Mouse (Mus musculus): ENCODE results near the gene Chst3. TPM values are rescaled to one million over a fixed set of nuclear protein-coding genes. Genes with fewer than 3 reads are reported as not detected.

Chst3 gene
- 0.69 and 0.72 TPM in 2 replicates for polyA plus RNA-seq (2016; fragmentation: Nextera tagmentation; extraction: Ambion mirVana)

GRCm38 (mm10) chr10:60218591-60219499 is at the start of gene Chst3:
Gene Chst3, minus strand, starts transcription at chr10:60219260.
- Histone ChIP-seq H3K27me3 (replicated peaks) (peaks cover 77% of the 10 kb centered on the region), H3K4me2 (peak within 1 kb of the TSS; percentile 77), H3K36me3 (no peaks in the 10 kb centered on the region), H3K4me1 (replicated peaks) (peaks cover 6% of the 10 kb centered on the region), H3K9me3 (replicated peaks) (no peaks in the 10 kb centered on the region), H3K9ac (peak within 1 kb of the TSS; percentile 69), H3K27ac (ENCODE audit: poor library complexity, severe bottlenecking) (no peak within 1 kb of the TSS), H3K4me3 (peak within 1 kb of the TSS; percentile 52)
- WGBS = under 1% methylated on average over 78 of the region's 83 CpGs
- ATAC-seq (ENCODE audit: insufficient number of reproducible peaks, low FRiP score) = peak; percentile 43; the same call in 1 of the 2 replicates

- Histone ChIP-seq H3K4me3 (no peak overlapping the region), H3K9me3 (replicated peaks) (no peaks in the 10 kb centered on the region), H3K9ac (no peak overlapping the region), H3K36me3 (no peaks in the 10 kb centered on the region), H3K4me2 (no peak overlapping the region), H3K27me3 (replicated peaks) (no peaks in the 10 kb centered on the region), H3K27ac (ENCODE audit: poor library complexity, severe bottlenecking) (no peak overlapping the region), H3K4me1 (replicated peaks) (peaks cover 24% of the 10 kb centered on the region)
- 81% methylated on average over 11 of the region's 11 CpGs for WGBS
- no peak for ATAC-seq (ENCODE audit: insufficient number of reproducible peaks, low FRiP score)
Observed at GRCm38 (mm10) chr10:60268738-60269137, 49.7 kb upstream of the Chst3 start.

GRCm38 (mm10) chr10:60266842-60267401 is 47.9 kb upstream of the Chst3 start:
- Histone ChIP-seq H3K9me3 (replicated peaks) (no peaks in the 10 kb centered on the region), H3K4me2 (no peak overlapping the region), H3K27ac (ENCODE audit: poor library complexity, severe bottlenecking) (no peak overlapping the region), H3K9ac (no peak overlapping the region), H3K36me3 (no peaks in the 10 kb centered on the region), H3K4me1 (replicated peaks) (peaks cover 24% of the 10 kb centered on the region), H3K27me3 (replicated peaks) (no peaks in the 10 kb centered on the region), H3K4me3 (no peak overlapping the region)
- ATAC-seq (ENCODE audit: insufficient number of reproducible peaks, low FRiP score) = no peak
- WGBS = 83% methylated on average over 8 of the region's 8 CpGs

GRCm38 (mm10) chr10:60265252-60265651 is 46.2 kb upstream of the Chst3 start:
- Histone ChIP-seq H3K9me3 (replicated peaks) (no peaks in the 10 kb centered on the region), H3K9ac (no peak overlapping the region), H3K36me3 (no peaks in the 10 kb centered on the region), H3K4me2 (no peak overlapping the region), H3K4me1 (replicated peaks) (peaks cover 23% of the 10 kb centered on the region), H3K27ac (ENCODE audit: poor library complexity, severe bottlenecking) (no peak overlapping the region), H3K4me3 (no peak overlapping the region), H3K27me3 (replicated peaks) (no peaks in the 10 kb centered on the region)
- WGBS = 67% methylated on average over 10 of the region's 10 CpGs
- no peak for ATAC-seq (ENCODE audit: insufficient number of reproducible peaks, low FRiP score)

GRCm38 (mm10) chr10:60263351-60263750 is 44.3 kb upstream of the Chst3 start:
- no peak overlapping the region for H3K4me3 ChIP-seq
- ATAC-seq (ENCODE audit: insufficient number of reproducible peaks, low FRiP score) = peak; percentile 18; the same call in 1 of the 2 replicates
- H3K27me3 ChIP-seq (replicated peaks) = no peaks in the 10 kb centered on the region
- H3K27ac ChIP-seq (ENCODE audit: poor library complexity, severe bottlenecking) = no peak overlapping the region
- H3K9me3 ChIP-seq (replicated peaks) = no peaks in the 10 kb centered on the region
- no peak overlapping the region for H3K4me2 ChIP-seq
- WGBS = 83% methylated on average over 7 of the region's 7 CpGs
- H3K36me3 ChIP-seq = no peaks in the 10 kb centered on the region
- H3K4me1 ChIP-seq (replicated peaks) = peaks cover 19% of the 10 kb centered on the region
- H3K9ac ChIP-seq = no peak overlapping the region

GRCm38 (mm10) chr10:60262386-60262785 is 43.3 kb upstream of the Chst3 start:
- 30% methylated on average over 3 of the region's 3 CpGs for WGBS
- ATAC-seq (ENCODE audit: insufficient number of reproducible peaks, low FRiP score) = peak; percentile 84

GRCm38 (mm10) chr10:60261530-60261929 is 42.5 kb upstream of the Chst3 start:
- H3K9ac ChIP-seq = no peak overlapping the region
- no peak overlapping the region for H3K4me3 ChIP-seq
- ATAC-seq (ENCODE audit: insufficient number of reproducible peaks, low FRiP score) = no peak
- no peaks in the 10 kb centered on the region for H3K27me3 ChIP-seq (replicated peaks)
- 50% methylated on average over 5 of the region's 5 CpGs for WGBS
- no peak overlapping the region for H3K27ac ChIP-seq (ENCODE audit: poor library complexity, severe bottlenecking)
- peaks cover 19% of the 10 kb centered on the region for H3K4me1 ChIP-seq (replicated peaks)
- H3K36me3 ChIP-seq = no peaks in the 10 kb centered on the region
- H3K9me3 ChIP-seq (replicated peaks) = no peaks in the 10 kb centered on the region
- no peak overlapping the region for H3K4me2 ChIP-seq

More at GRCm38 (mm10) chr10:60262386-60262785, 43.3 kb upstream of the Chst3 start:
- H3K27ac ChIP-seq (ENCODE audit: poor library complexity, severe bottlenecking) = peak overlapping the region; percentile 56
- no peaks in the 10 kb centered on the region for H3K27me3 ChIP-seq (replicated peaks)
- no peaks in the 10 kb centered on the region for H3K9me3 ChIP-seq (replicated peaks)
- no peak overlapping the region for H3K9ac ChIP-seq
- H3K4me1 ChIP-seq (replicated peaks) = peaks cover 19% of the 10 kb centered on the region
- no peaks in the 10 kb centered on the region for H3K36me3 ChIP-seq
- H3K4me3 ChIP-seq = no peak overlapping the region
- H3K4me2 ChIP-seq = no peak overlapping the region

GRCm38 (mm10) chr10:60260557-60261294 is 41.7 kb upstream of the Chst3 start:
- Histone ChIP-seq H3K4me2 (no peak overlapping the region), H3K27ac (ENCODE audit: poor library complexity, severe bottlenecking) (no peak overlapping the region), H3K4me3 (no peak overlapping the region), H3K4me1 (replicated peaks) (peaks cover 23% of the 10 kb centered on the region), H3K27me3 (replicated peaks) (no peaks in the 10 kb centered on the region), H3K9ac (no peak overlapping the region), H3K36me3 (no peaks in the 10 kb centered on the region), H3K9me3 (replicated peaks) (no peaks in the 10 kb centered on the region)
- 80% methylated on average over 5 of the region's 5 CpGs for WGBS
- no peak for ATAC-seq (ENCODE audit: insufficient number of reproducible peaks, low FRiP score)

GRCm38 (mm10) chr10:60257261-60257825 is 38.3 kb upstream of the Chst3 start:
- H3K4me3 ChIP-seq = no peak overlapping the region
- H3K36me3 ChIP-seq = no peaks in the 10 kb centered on the region
- no peak overlapping the region for H3K27ac ChIP-seq (ENCODE audit: poor library complexity, severe bottlenecking)
- WGBS = 61% methylated on average over 16 of the region's 16 CpGs
- no peak overlapping the region for H3K9ac ChIP-seq
- H3K4me1 ChIP-seq (replicated peaks) = peaks cover 14% of the 10 kb centered on the region
- H3K4me2 ChIP-seq = no peak overlapping the region
- no peaks in the 10 kb centered on the region for H3K27me3 ChIP-seq (replicated peaks)
- no peak for ATAC-seq (ENCODE audit: insufficient number of reproducible peaks, low FRiP score)
- H3K9me3 ChIP-seq (replicated peaks) = no peaks in the 10 kb centered on the region

- Histone ChIP-seq H3K4me1 (replicated peaks) (peaks cover 10% of the 10 kb centered on the region), H3K9me3 (replicated peaks) (no peaks in the 10 kb centered on the region), H3K4me2 (no peak overlapping the region), H3K27me3 (replicated peaks) (no peaks in the 10 kb centered on the region), H3K36me3 (no peaks in the 10 kb centered on the region), H3K4me3 (no peak overlapping the region), H3K27ac (ENCODE audit: poor library complexity, severe bottlenecking) (no peak overlapping the region), H3K9ac (no peak overlapping the region)
- ATAC-seq (ENCODE audit: insufficient number of reproducible peaks, low FRiP score) = no peak
- 45% methylated on average over 6 of the region's 6 CpGs for WGBS
Observed at GRCm38 (mm10) chr10:60256088-60256487, 37.0 kb upstream of the Chst3 start.

- no peaks in the 10 kb centered on the region for H3K27me3 ChIP-seq (replicated peaks)
- no peak overlapping the region for H3K27ac ChIP-seq (ENCODE audit: poor library complexity, severe bottlenecking)
- no peak for ATAC-seq (ENCODE audit: insufficient number of reproducible peaks, low FRiP score)
- no peaks in the 10 kb centered on the region for H3K9me3 ChIP-seq (replicated peaks)
- WGBS = 78% methylated on average over 4 of the region's 4 CpGs
- no peak overlapping the region for H3K4me3 ChIP-seq
- H3K9ac ChIP-seq = no peak overlapping the region
- H3K4me1 ChIP-seq (replicated peaks) = peaks cover 4% of the 10 kb centered on the region; the same call in 1 of the 2 replicates
- no peak overlapping the region for H3K4me2 ChIP-seq
- H3K36me3 ChIP-seq = no peaks in the 10 kb centered on the region
Observed at GRCm38 (mm10) chr10:60252606-60253005, 33.5 kb upstream of the Chst3 start.
